Mouse (Mus musculus): ENCODE data around the gene Atp11a. TPM values are rescaled to one million over a fixed set of nuclear protein-coding genes. Genes with fewer than 3 reads are reported as not detected.

Atp11a gene
- total and polyA plus RNA-seq, 3 experiments, result 20.9 to 39.7 TPM; not detected in 1

- TF ChIP-seq TCF12 (IDR thresholded peaks at IDR 0.05; ENCODE audit: low read depth, low read length) (no peak), MAFK (IDR thresholded peaks at IDR 0.05; ENCODE audit: borderline replicate concordance, low read depth, low read length) (no peak), GATA1 (IDR thresholded peaks at IDR 0.05; ENCODE audit: low read depth, low read length) (no peak)
Observed at GRCm38 (mm10) chr8:12896494-12897373, 139.9 kb downstream of the Atp11a start (continued).

GRCm38 (mm10) chr8:12897815-12898214 is 141.0 kb downstream of the Atp11a start:
- no peaks in the 10 kb centered on the region for H3K36me3 ChIP-seq (ENCODE audit: control insufficient read depth in 1 of 2, insufficient read depth in 2 of 2, low read length in 2 of 2)
- no peak overlapping the region for H3K4me3 ChIP-seq (ENCODE audit: control insufficient read depth in 1 of 2, insufficient read depth in 1 of 2, low read depth in 2 of 2, low read length in 2 of 2)
- H3K27ac ChIP-seq (ENCODE audit: control insufficient read depth, low read depth, low read length), result no peak overlapping the region
- H3K4me1 ChIP-seq (ENCODE audit: control insufficient read depth in 1 of 2, insufficient read depth in 2 of 2, low read length in 2 of 2), result no peaks in the 10 kb centered on the region
- no peak for TF ChIP-seq ETS1 (IDR thresholded peaks at IDR 0.05; ENCODE audit: low read depth, low read length)
- no peaks in the 10 kb centered on the region for H3K9me3 ChIP-seq (replicated peaks; ENCODE audit: insufficient read depth, low read length)
- H3K79me2 ChIP-seq (ENCODE audit: control insufficient read depth, insufficient read depth, low read length, poor library complexity), result no peaks in the 10 kb centered on the region
- no peak overlapping the region for H3K9ac ChIP-seq (ENCODE audit: control insufficient read depth, low read depth, low read length, poor library complexity, severe bottlenecking)
- no peaks in the 10 kb centered on the region for H3K27me3 ChIP-seq (ENCODE audit: control insufficient read depth in 1 of 2, insufficient read depth in 2 of 2, low read length in 2 of 2)
- no peak for DNase-seq (ENCODE audit: low read depth, low spot score)

- Histone ChIP-seq H3K27me3 (ENCODE audit: control insufficient read depth in 1 of 2, insufficient read depth in 2 of 2, low read length in 2 of 2) (no peaks in the 10 kb centered on the region), H3K9me3 (replicated peaks; ENCODE audit: insufficient read depth, low read length) (no peaks in the 10 kb centered on the region), H3K4me3 (ENCODE audit: control insufficient read depth in 1 of 2, insufficient read depth in 1 of 2, low read depth in 2 of 2, low read length in 2 of 2) (no peak overlapping the region), H3K4me1 (ENCODE audit: control insufficient read depth in 1 of 2, insufficient read depth in 2 of 2, low read length in 2 of 2) (no peaks in the 10 kb centered on the region), H3K9ac (ENCODE audit: control insufficient read depth, low read depth, low read length, poor library complexity, severe bottlenecking) (no peak overlapping the region), H3K36me3 (ENCODE audit: control insufficient read depth in 1 of 2, insufficient read depth in 2 of 2, low read length in 2 of 2) (no peaks in the 10 kb centered on the region), H3K27ac (ENCODE audit: control insufficient read depth, low read depth, low read length) (no peak overlapping the region), H3K79me2 (ENCODE audit: control insufficient read depth, insufficient read depth, low read length, poor library complexity) (no peaks in the 10 kb centered on the region)
- TF ChIP-seq HCFC1 (IDR thresholded peaks at IDR 0.05; ENCODE audit: low read depth, low read length), result no peak
- no peak for TF ChIP-seq MYB (IDR thresholded peaks at IDR 0.05; ENCODE audit: low read depth, low read length)
- no peak for TF ChIP-seq ZNF384 (IDR thresholded peaks at IDR 0.05; ENCODE audit: low read depth, low read length)
- no peak for DNase-seq (ENCODE audit: low read depth, low spot score)
Observed at GRCm38 (mm10) chr8:12903790-12904415, 147.1 kb downstream of the Atp11a start.

GRCm38 (mm10) chr8:12905122-12905521 is 148.3 kb downstream of the Atp11a start:
- H3K4me1 ChIP-seq (ENCODE audit: control insufficient read depth in 1 of 2, insufficient read depth in 2 of 2, low read length in 2 of 2), result no peaks in the 10 kb centered on the region
- DNase-seq (ENCODE audit: low read depth, low spot score), result no peak
- H3K27me3 ChIP-seq (ENCODE audit: control insufficient read depth in 1 of 2, insufficient read depth in 2 of 2, low read length in 2 of 2), result no peaks in the 10 kb centered on the region
- TF ChIP-seq NRF1 (IDR thresholded peaks at IDR 0.05; ENCODE audit: insufficient read depth, low read depth, low read length, poor library complexity, severe bottlenecking), result no peak
- no peak for TF ChIP-seq CTCF (IDR thresholded peaks at IDR 0.05 in 2 of 3, conservative IDR thresholded peaks at IDR 0.05 in 1 of 3; ENCODE audit: control insufficient read depth in 1 of 3, insufficient read depth in 1 of 3, low read depth in 2 of 3, low read length in 3 of 3, poor library complexity in 1 of 3, severe bottlenecking in 1 of 3)
- TF ChIP-seq EP300 (IDR thresholded peaks at IDR 0.05; ENCODE audit: low read depth in 1 of 2, low read length in 2 of 2), result no peak
- no peak for TF ChIP-seq SMC3 (IDR thresholded peaks at IDR 0.05; ENCODE audit: low read depth, low read length)
- TF ChIP-seq ETS1 (IDR thresholded peaks at IDR 0.05; ENCODE audit: low read depth, low read length), result no peak
- TF ChIP-seq NELFE (IDR thresholded peaks at IDR 0.05; ENCODE audit: low read depth, low read length), result no peak
- TF ChIP-seq E2F4 (IDR thresholded peaks at IDR 0.05; ENCODE audit: borderline replicate concordance, low read depth, low read length), result no peak
- H3K27ac ChIP-seq (ENCODE audit: control insufficient read depth, low read depth, low read length), result no peak overlapping the region
- no peaks in the 10 kb centered on the region for H3K9me3 ChIP-seq (replicated peaks; ENCODE audit: insufficient read depth, low read length)
- H3K36me3 ChIP-seq (ENCODE audit: control insufficient read depth in 1 of 2, insufficient read depth in 2 of 2, low read length in 2 of 2), result no peaks in the 10 kb centered on the region
- no peak overlapping the region for H3K4me3 ChIP-seq (ENCODE audit: control insufficient read depth in 1 of 2, insufficient read depth in 1 of 2, low read depth in 2 of 2, low read length in 2 of 2)
- H3K79me2 ChIP-seq (ENCODE audit: control insufficient read depth, insufficient read depth, low read length, poor library complexity), result no peaks in the 10 kb centered on the region
- H3K9ac ChIP-seq (ENCODE audit: control insufficient read depth, low read depth, low read length, poor library complexity, severe bottlenecking), result no peak overlapping the region
